Mouse (Mus musculus): ENCODE data around the gene Traf3ip3.

DNA sequence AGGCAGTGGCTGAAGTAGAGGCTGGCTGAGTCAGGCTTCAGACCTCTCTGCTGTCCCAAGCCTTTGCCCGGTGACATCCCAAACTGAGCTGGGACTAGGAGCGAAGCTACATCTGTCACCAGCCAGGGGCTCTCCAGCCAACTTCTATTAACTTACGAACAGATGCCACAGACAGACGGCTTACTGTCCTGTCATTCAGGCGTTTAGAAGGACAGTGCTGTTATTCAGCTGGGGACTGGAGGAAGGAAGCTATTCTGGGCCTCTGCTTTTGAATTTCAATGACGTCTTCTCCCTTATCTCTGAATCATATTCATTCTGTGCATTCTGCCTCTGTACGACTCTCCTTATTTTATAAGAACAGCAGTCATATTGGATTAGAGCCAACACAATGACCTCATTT lies 50.4 kb downstream of the Traf3ip3 start:
- TF ChIP-seq CTCF (IDR thresholded peaks at IDR 0.05; ENCODE audit: low read depth, low read length) (no peak), GATA1 (IDR thresholded peaks at IDR 0.05; ENCODE audit: borderline replicate concordance, low read length) (no peak), POLR2AphosphoS5 (IDR thresholded peaks at IDR 0.05; ENCODE audit: insufficient replicate concordance, low read depth, low read length) (no peak), TAL1 (conservative IDR thresholded peaks at IDR 0.05; ENCODE audit: low read depth, low read length) (no peak)

Data from G1E (cell line).